Mouse (Mus musculus) thymus, adult 2 months (tissue): ENCODE results near the gene Rab35. TPM values are rescaled to one million over a fixed set of nuclear protein-coding genes. Genes with fewer than 3 reads are reported as not detected.

ENCODE experiments used
- DNase-seq: peaks from one replicate; pipeline ENCODE4 v3.0.0; 2021
- H3K27ac ChIP-seq: fragments of 200-500 bp; 2 replicates; pipeline ENCODE4 v1.5.1; 2012; ENCODE audit warnings: low read length, control low read depth; ENCODE audit not compliant: control insufficient read depth, insufficient read depth
- H3K27me3 ChIP-seq: fragments of 200-500 bp; 2 replicates; pipeline ENCODE4 v1.6.1; 2012; ENCODE audit warnings: mild to moderate bottlenecking, low read length, moderate library complexity, mixed read lengths; ENCODE audit not compliant: control insufficient read depth, insufficient read depth
- H3K36me3 ChIP-seq: fragments of 200-500 bp; 2 replicates; pipeline ENCODE4 v1.6.1; 2012; ENCODE audit warnings: mild to moderate bottlenecking, low read length, moderate library complexity; ENCODE audit not compliant: control insufficient read depth, insufficient read depth
- H3K4me1 ChIP-seq: fragments of 200-500 bp; replicated peaks from 2 replicates; pipeline ENCODE4 v1.6.1; 2012; ENCODE audit warnings: low read length; ENCODE audit not compliant: control insufficient read depth, insufficient read depth
- H3K4me3 ChIP-seq: fragments of 200-500 bp; 2 replicates; pipeline ENCODE4 v1.5.1; 2012; ENCODE audit warnings: mild to moderate bottlenecking, low read length, control low read depth, moderate library complexity; ENCODE audit not compliant: control insufficient read depth, insufficient read depth
- CTCF ChIP-seq: fragments of 200-500 bp; IDR thresholded peaks from 2 replicates; pipeline ENCODE4 v1.5.1; 2012; ENCODE audit warnings: mild to moderate bottlenecking, control low read depth, low read length, moderate library complexity, borderline replicate concordance; ENCODE audit not compliant: control insufficient read depth, poor library complexity, insufficient read depth; ENCODE audit errors: extremely low read depth
- POLR2A ChIP-seq: fragments of 200-500 bp; IDR thresholded peaks from 2 replicates; pipeline ENCODE4 v1.6.1; 2012; ENCODE audit warnings: mild to moderate bottlenecking, low read length, control low read depth, moderate library complexity; ENCODE audit not compliant: control insufficient read depth, poor library complexity, insufficient read depth; ENCODE audit errors: extremely low read depth
- WGBS: fragments of 180-500 bp; shearing (Covaris S2); methylation state at CpG from one replicate; pipeline ENCODE4 v1.1.7; 2018; 5-methylcytosine and 5-hydroxymethylcytosine counted together
- polyA plus RNA-seq: library from polyadenylated mRNA; depleted of rRNA; stranded (reverse); fragments of >200 nt; gene quantifications from 2 replicates; pipeline ENCODE4 v1.2.3, GENCODE M21; 2012

Rab35 gene
- polyA plus RNA-seq, 1 experiment, result 129 TPM

DNA sequence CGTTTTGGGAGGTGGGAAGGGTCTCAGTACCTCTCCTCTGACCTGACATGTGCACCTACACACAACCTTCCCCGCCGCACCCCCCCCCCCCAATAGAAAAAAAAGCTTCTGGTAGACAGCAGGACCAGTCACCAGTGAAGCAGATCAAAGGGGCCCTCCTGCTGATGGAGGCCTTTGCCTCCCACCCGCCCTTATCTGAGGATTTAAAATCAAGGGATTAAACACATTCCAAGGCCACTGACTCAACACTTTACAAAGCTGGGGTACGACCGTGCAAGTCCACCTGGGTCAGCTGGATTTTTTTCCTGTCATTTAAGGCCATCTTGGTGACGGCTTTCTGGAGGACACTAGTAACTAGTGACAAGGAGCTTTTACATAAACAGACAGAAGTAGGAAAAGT lies 36.2 kb downstream of the Rab35 start:
- TF ChIP-seq POLR2A, result no peak
- no peak for TF ChIP-seq CTCF
- no peak for DNase-seq
- WGBS, result 92% methylated on average over 7 of the region's 7 CpGs
- H3K27ac ChIP-seq, result no peak overlapping the region
- no peaks in the 10 kb centered on the region for H3K4me1 ChIP-seq
- no peak overlapping the region for H3K4me3 ChIP-seq
- no peaks in the 10 kb centered on the region for H3K27me3 ChIP-seq
- peaks cover 14% of the 10 kb centered on the region for H3K36me3 ChIP-seq

GRCm38 (mm10) chr5:115668986-115669385 lies 37.3 kb downstream of the Rab35 start:
- Histone ChIP-seq H3K27ac (no peak overlapping the region), H3K36me3 (peaks cover 14% of the 10 kb centered on the region), H3K4me1 (no peaks in the 10 kb centered on the region), H3K4me3 (no peak overlapping the region), H3K27me3 (no peaks in the 10 kb centered on the region)
- 94% methylated on average over 12 of the region's 12 CpGs for WGBS
- DNase-seq, result no peak
- TF ChIP-seq CTCF (no peak), POLR2A (no peak)

DNA sequence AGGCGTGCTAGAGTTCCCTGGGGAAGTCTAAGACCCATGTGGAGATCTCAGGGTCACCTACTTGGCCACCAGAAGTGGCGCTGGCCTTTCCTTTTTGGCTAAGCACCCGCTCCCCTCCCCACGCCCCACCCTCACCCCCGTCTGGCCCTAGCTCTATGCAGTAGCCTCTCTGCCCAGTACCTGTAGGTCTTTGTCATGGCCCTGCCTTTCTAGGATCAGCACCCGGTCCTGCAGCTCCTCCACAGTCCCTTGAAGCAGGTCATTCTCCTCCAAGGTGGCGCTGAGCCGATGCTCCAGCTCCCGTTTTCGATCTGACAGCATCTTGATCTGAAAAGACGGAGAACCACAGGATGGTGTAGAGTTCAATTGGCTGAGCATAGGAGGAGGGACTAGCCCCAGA lies 38.3 kb downstream of the Rab35 start:
- 97% methylated on average over 11 of the region's 11 CpGs for WGBS
- H3K36me3 ChIP-seq, result peaks cover 14% of the 10 kb centered on the region
- no peak overlapping the region for H3K4me3 ChIP-seq
- H3K27ac ChIP-seq, result no peak overlapping the region
- H3K27me3 ChIP-seq, result no peaks in the 10 kb centered on the region
- no peak for DNase-seq
- peaks cover 5% of the 10 kb centered on the region for H3K4me1 ChIP-seq
- TF ChIP-seq POLR2A (no peak), CTCF (no peak)

DNA sequence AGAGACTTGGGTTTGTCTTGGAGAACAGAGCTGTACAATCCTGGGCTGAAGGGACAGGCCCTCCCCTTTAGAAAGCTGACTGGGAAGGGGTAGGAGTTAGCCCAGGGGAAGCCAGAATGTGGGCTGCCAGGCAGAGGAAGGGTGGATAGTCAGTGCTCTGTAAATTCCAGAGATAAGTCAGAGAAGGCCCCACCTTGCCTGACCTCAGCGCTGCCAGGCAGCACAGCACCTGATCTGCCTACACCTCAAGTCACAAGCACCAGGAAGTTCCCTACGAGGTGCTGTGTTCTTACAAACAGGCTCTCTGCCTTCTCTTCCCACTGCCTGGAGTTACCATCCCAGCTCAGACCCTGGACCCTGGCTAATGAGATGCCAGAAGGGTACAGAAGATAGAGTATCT lies 38.7 kb downstream of the Rab35 start:
- Histone ChIP-seq H3K4me3 (no peak overlapping the region), H3K27ac (no peak overlapping the region), H3K36me3 (peaks cover 14% of the 10 kb centered on the region), H3K27me3 (no peaks in the 10 kb centered on the region), H3K4me1 (peaks cover 6% of the 10 kb centered on the region)
- DNase-seq, result no peak
- WGBS, result 85% methylated on average over 2 of the region's 2 CpGs
- TF ChIP-seq POLR2A, result no peak
- no peak for TF ChIP-seq CTCF

- Histone ChIP-seq H3K4me1 (peaks cover 6% of the 10 kb centered on the region), H3K4me3 (no peak overlapping the region), H3K27me3 (no peaks in the 10 kb centered on the region), H3K27ac (no peak overlapping the region), H3K36me3 (peaks cover 14% of the 10 kb centered on the region)
- no peak for TF ChIP-seq POLR2A
- TF ChIP-seq CTCF, result no peak
- no peak for DNase-seq
- WGBS, result 96% methylated on average over 8 of the region's 8 CpGs
Observed at GRCm38 (mm10) chr5:115671846-115672245, 40.1 kb downstream of the Rab35 start.

DNA sequence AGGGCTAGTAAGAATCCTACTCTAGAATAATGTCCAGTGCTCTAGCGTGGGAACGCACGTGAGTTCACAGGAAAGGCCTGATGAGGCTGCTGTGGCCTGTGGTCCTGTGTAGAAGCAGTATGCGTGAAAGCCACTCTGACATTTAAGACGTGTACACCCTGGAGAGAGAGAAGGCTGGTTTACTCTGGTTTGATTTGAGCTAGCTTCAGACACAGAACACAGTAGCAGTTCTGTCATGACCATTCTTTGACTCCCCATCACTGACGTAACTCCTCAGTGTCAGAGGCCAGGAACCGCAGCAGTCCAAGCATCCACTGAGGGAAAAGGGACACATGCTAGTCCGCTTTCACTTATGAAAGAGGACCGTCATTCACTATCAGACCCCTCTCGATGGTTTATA lies 53.4 kb downstream of the Rab35 start:
- no peak for DNase-seq
- TF ChIP-seq CTCF (no peak), POLR2A (no peak)
- Histone ChIP-seq H3K27ac (no peak overlapping the region), H3K27me3 (no peaks in the 10 kb centered on the region), H3K36me3 (no peaks in the 10 kb centered on the region), H3K4me1 (no peaks in the 10 kb centered on the region), H3K4me3 (no peak overlapping the region)
- 95% methylated on average over 10 of the region's 10 CpGs for WGBS

DNA sequence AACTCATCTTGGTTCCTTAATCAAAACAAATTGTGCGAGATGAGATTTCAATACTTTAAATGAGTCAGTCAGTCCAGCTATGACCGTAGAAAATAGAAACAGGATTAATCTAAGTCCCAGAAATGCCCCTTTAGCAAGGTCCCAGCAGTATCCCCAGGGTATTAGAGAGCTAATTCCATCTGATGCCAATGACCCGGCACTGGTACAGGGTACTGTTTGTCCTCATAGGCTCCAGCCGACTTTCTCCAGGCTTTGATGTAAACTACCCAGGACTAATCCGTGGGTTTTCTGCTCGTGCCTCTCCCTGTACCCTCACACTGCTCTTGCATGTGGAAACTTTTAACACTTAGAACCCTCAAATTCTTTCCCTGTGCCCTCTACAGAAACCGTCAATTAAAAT lies 55.0 kb downstream of the Rab35 start:
- Histone ChIP-seq H3K27ac (no peak overlapping the region), H3K27me3 (no peaks in the 10 kb centered on the region), H3K4me3 (no peak overlapping the region), H3K36me3 (no peaks in the 10 kb centered on the region), H3K4me1 (no peaks in the 10 kb centered on the region)
- TF ChIP-seq CTCF (no peak), POLR2A (no peak)
- WGBS, result 92% methylated on average over 7 of the region's 7 CpGs
- DNase-seq, result no peak
